In the genomic region with DNA sequence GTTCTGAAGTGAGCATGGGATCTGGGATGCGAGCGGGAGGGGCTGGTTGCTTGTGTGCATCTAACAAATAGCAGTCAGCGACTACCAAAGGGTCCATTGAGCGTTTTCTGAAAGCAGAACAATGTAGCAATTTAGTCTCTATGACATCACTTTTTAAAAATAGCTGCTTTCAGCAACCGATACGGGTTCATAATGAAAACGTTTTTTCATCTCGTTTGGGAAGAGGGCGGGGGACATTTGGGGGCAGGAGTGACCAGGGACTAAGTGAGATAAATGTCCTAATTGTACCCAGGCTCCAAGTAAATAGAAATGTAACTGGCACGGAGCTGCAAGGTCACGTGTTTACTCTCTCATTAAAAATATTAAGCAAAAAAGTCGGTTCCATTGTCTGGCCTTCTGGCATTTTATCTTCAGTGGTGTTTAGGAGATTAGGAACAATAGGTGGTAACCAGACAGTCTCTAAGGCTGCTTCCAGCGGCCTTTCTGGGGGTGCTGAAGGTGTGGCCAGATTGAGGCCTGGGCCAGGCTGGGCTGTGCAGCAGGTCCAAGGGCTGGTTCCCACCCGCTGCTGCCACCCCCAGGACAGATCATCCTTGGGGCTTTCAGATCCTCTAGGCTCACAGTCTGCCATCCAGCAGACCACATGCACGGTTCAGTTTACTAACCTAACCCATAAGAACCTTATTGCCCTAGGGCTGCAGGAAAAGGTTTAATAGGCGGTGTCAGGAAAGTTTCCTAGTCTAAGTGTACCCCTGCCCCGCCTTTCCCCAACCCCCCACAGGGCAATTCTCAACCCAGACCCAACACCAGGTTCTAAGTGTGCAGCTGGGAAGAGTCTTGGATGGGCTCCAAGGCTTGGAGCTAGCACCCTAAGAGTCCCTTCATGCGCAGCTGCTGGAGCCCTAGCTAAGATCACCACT, we compare ENCODE assay signal across 8 mouse cellular contexts.
DNase-seq lines count a peak whose midpoint lies in the region; ATAC-seq and TF ChIP-seq lines count a peak whose summit lies in the region.

No protein-coding gene starts in this region.

- H3K4me2 ChIP-seq in intestine, embryonic 14.5 days (ENCODE audit: low read length), result peak overlapping the region; percentile 21
- H3K4me2 ChIP-seq in midbrain, embryonic 16.5 days (ENCODE audit: low read length), result peak overlapping the region; percentile 23; the same call in 1 of the 2 replicates

- H3K4me1 ChIP-seq in intestine, embryonic 14.5 days (replicated peaks; ENCODE audit: control insufficient read depth, insufficient read depth, low read length), result peaks cover 7% of the 10 kb centered on the region
- peaks cover 9% of the 10 kb centered on the region for H3K4me1 ChIP-seq in midbrain, embryonic 16.5 days (ENCODE audit: control insufficient read depth, insufficient read depth, low read length)
- no peaks in the 10 kb centered on the region for H3K4me1 ChIP-seq in thymus, adult 2 months (replicated peaks; ENCODE audit: control insufficient read depth, insufficient read depth, low read length)

- DNase-seq in NIH3T3 (ENCODE audit: low read depth), result peak; percentile 38
- peak; percentile 48 for DNase-seq in cerebellum, adult 9-11 months
- DNase-seq in gastrocnemius, postnatal 36 days, result peak; percentile 39 to 49
- peak; percentile 78 for DNase-seq in intestine, embryonic 14.5 days (ENCODE audit: low spot score)
- DNase-seq in left cerebral cortex, postnatal 10 days (ENCODE audit: extremely low spot score in 1 of 2, low spot score in 2 of 2), result peak; percentile 67 to 87
- peak; percentile 79 for DNase-seq in testis, postnatal 10 days (ENCODE audit: low spot score)
- DNase-seq in thymus, adult 2 months, result no peak

- H3K36me3 ChIP-seq in intestine, embryonic 14.5 days (ENCODE audit: control insufficient read depth, insufficient read depth, low read length), result no peaks in the 10 kb centered on the region
- no peaks in the 10 kb centered on the region for H3K36me3 ChIP-seq in midbrain, embryonic 16.5 days (ENCODE audit: control insufficient read depth, insufficient read depth, low read length)
- no peaks in the 10 kb centered on the region for H3K36me3 ChIP-seq in thymus, adult 2 months (ENCODE audit: control insufficient read depth, insufficient read depth, low read length)

- TF ChIP-seq POLR2A in thymus, adult 2 months (IDR thresholded peaks at IDR 0.05; ENCODE audit: control insufficient read depth, extremely low read depth, insufficient read depth, low read length, poor library complexity), result no peak

- H3K27ac ChIP-seq in intestine, embryonic 14.5 days (ENCODE audit: low read depth), result peak overlapping the region; percentile 57; the same call in 1 of the 2 replicates
- H3K27ac ChIP-seq in midbrain, embryonic 16.5 days (ENCODE audit: low read length), result peak overlapping the region; percentile 51
- H3K27ac ChIP-seq in thymus, adult 2 months (ENCODE audit: control insufficient read depth, insufficient read depth, low read length), result no peak overlapping the region

- ATAC-seq in intestine, embryonic 14.5 days (replicated peaks; ENCODE audit: low FRiP score, low TSS enrichment, low read depth), result peak; percentile 88
- peak; percentile 82 for ATAC-seq in midbrain, embryonic 16.5 days

- no peaks in the 10 kb centered on the region for H3K27me3 ChIP-seq in intestine, embryonic 14.5 days (replicated peaks; ENCODE audit: control insufficient read depth, insufficient read depth, low read length)
- no peaks in the 10 kb centered on the region for H3K27me3 ChIP-seq in midbrain, embryonic 16.5 days (ENCODE audit: control insufficient read depth, insufficient read depth, low read depth, low read length)
- no peaks in the 10 kb centered on the region for H3K27me3 ChIP-seq in thymus, adult 2 months (ENCODE audit: control insufficient read depth, insufficient read depth, low read length)

- no peaks in the 10 kb centered on the region for H3K9me3 ChIP-seq in intestine, embryonic 14.5 days (ENCODE audit: control insufficient read depth, low read length)
- H3K9me3 ChIP-seq in midbrain, embryonic 16.5 days (replicated peaks; ENCODE audit: control insufficient read depth, low read length, poor library complexity, severe bottlenecking), result no peaks in the 10 kb centered on the region

- intact Hi-C loops in gastrocnemius, postnatal 36 days (cut with DNase I), result no loop called here
- intact Hi-C loops in left cerebral cortex, postnatal 10 days (cut with DNase I), result no loop called here

- no peak for TF ChIP-seq CTCF in thymus, adult 2 months (IDR thresholded peaks at IDR 0.05; ENCODE audit: borderline replicate concordance, control insufficient read depth, extremely low read depth, insufficient read depth, low read length, poor library complexity)

- H3K9ac ChIP-seq in intestine, embryonic 14.5 days (ENCODE audit: low read length), result no peak overlapping the region
- no peak overlapping the region for H3K9ac ChIP-seq in midbrain, embryonic 16.5 days (ENCODE audit: low read depth, low read length)

- 39% methylated on average over 18 of the region's 18 CpGs for WGBS in intestine, embryonic 14.5 days
- WGBS in midbrain, embryonic 16.5 days, result 30% methylated on average over 18 of the region's 18 CpGs
- WGBS in thymus, adult 2 months, result 54% methylated on average over 18 of the region's 18 CpGs

- no peak overlapping the region for H3K4me3 ChIP-seq in intestine, embryonic 14.5 days (ENCODE audit: low read depth, low read length)
- no peak overlapping the region for H3K4me3 ChIP-seq in midbrain, embryonic 16.5 days (ENCODE audit: low read depth, low read length)
- H3K4me3 ChIP-seq in thymus, adult 2 months (ENCODE audit: control insufficient read depth, insufficient read depth, low read length), result no peak overlapping the region
